Mouse (Mus musculus): ENCODE measurements around the gene Spata2l.
A peak's percentile ranks its signal among the peaks of the same experiment; 100 is the strongest.
"Not testable (repeated sequence)": the region's sequence is repeated elsewhere in the genome, so short reads cannot be mapped to it uniquely, and the experiment has no call there.

Spata2l gene

GRCm38 (mm10) chr8:123242107-123242923, 6.3 kb upstream of the Spata2l start:
- H3K36me3 ChIP-seq (ENCODE audit: insufficient read depth, low read length), result peaks cover 54% of the 10 kb centered on the region
- H3K4me3 ChIP-seq (replicated peaks; ENCODE audit: low read length), result no peak overlapping the region
- H3K4me1 ChIP-seq (replicated peaks; ENCODE audit: low read depth, low read length), result peaks cover 38% of the 10 kb centered on the region
- no peaks in the 10 kb centered on the region for H3K27me3 ChIP-seq (ENCODE audit: insufficient read depth, low read length)
- no peak for TF ChIP-seq POU5F1 (IDR thresholded peaks at IDR 0.05; ENCODE audit: borderline replicate concordance, low read length)
- no peak for TF ChIP-seq NANOG (IDR thresholded peaks at IDR 0.05; ENCODE audit: borderline replicate concordance, low read length)
- H3K9me3 ChIP-seq (ENCODE audit: low read length), result no peaks in the 10 kb centered on the region

GRCm38 (mm10) chr8:123239398-123239797, 3.4 kb upstream of the Spata2l start:
- peaks cover 16% of the 10 kb centered on the region for H3K27me3 ChIP-seq (ENCODE audit: insufficient read depth, low read length)
- TF ChIP-seq CTCF (conservative IDR thresholded peaks at IDR 0.05; ENCODE audit: low read length) (no peak), NANOG (IDR thresholded peaks at IDR 0.05; ENCODE audit: borderline replicate concordance, low read length) (no peak), POU5F1 (IDR thresholded peaks at IDR 0.05; ENCODE audit: borderline replicate concordance, low read length) (no peak)
- no peaks in the 10 kb centered on the region for H3K9me3 ChIP-seq (ENCODE audit: low read length)
- H3K36me3 ChIP-seq (ENCODE audit: insufficient read depth, low read length), result peaks cover 24% of the 10 kb centered on the region
- H3K4me1 ChIP-seq (replicated peaks; ENCODE audit: low read depth, low read length), result peaks cover 39% of the 10 kb centered on the region
- H3K4me3 ChIP-seq (replicated peaks; ENCODE audit: low read length), result no peak overlapping the region

- TF ChIP-seq CTCF (conservative IDR thresholded peaks at IDR 0.05; ENCODE audit: low read length) (no peak), POU5F1 (IDR thresholded peaks at IDR 0.05; ENCODE audit: borderline replicate concordance, low read length) (no peak), NANOG (IDR thresholded peaks at IDR 0.05; ENCODE audit: borderline replicate concordance, low read length) (no peak)
- H3K4me1 ChIP-seq (replicated peaks; ENCODE audit: low read depth, low read length), result peaks cover 59% of the 10 kb centered on the region
- no peaks in the 10 kb centered on the region for H3K9me3 ChIP-seq (ENCODE audit: low read length)
- peak overlapping the region; percentile 78 for H3K4me3 ChIP-seq (replicated peaks; ENCODE audit: low read length)
- peaks cover 19% of the 10 kb centered on the region for H3K36me3 ChIP-seq (ENCODE audit: insufficient read depth, low read length)
- H3K27me3 ChIP-seq (ENCODE audit: insufficient read depth, low read length), result peaks cover 22% of the 10 kb centered on the region
These were observed 1.0 kb downstream of the Spata2l start for GRCm38 (mm10) chr8:123234918-123235519.

- H3K4me3 ChIP-seq (replicated peaks; ENCODE audit: low read length), result 0 out of 2 replicates have a peak overlapping the region, but pooled peaks have one; percentile 23
- H3K36me3 ChIP-seq (ENCODE audit: insufficient read depth, low read length), result peaks cover 30% of the 10 kb centered on the region
- H3K4me1 ChIP-seq (replicated peaks; ENCODE audit: low read depth, low read length), result peaks cover 59% of the 10 kb centered on the region
- TF ChIP-seq POU5F1 (IDR thresholded peaks at IDR 0.05; ENCODE audit: borderline replicate concordance, low read length) (no peak), NANOG (IDR thresholded peaks at IDR 0.05; ENCODE audit: borderline replicate concordance, low read length) (no peak), CTCF (conservative IDR thresholded peaks at IDR 0.05; ENCODE audit: low read length) (no peak)
- H3K27me3 ChIP-seq (ENCODE audit: insufficient read depth, low read length), result peaks cover 22% of the 10 kb centered on the region
- no peaks in the 10 kb centered on the region for H3K9me3 ChIP-seq (ENCODE audit: low read length)
These were observed 2.3 kb downstream of the Spata2l start for GRCm38 (mm10) chr8:123233760-123234159.

GRCm38 (mm10) chr8:123233300-123233699, 2.7 kb downstream of the Spata2l start:
- Histone ChIP-seq H3K4me1 (replicated peaks; ENCODE audit: low read depth, low read length) (peaks cover 59% of the 10 kb centered on the region), H3K9me3 (ENCODE audit: low read length) (no peaks in the 10 kb centered on the region), H3K27me3 (ENCODE audit: insufficient read depth, low read length) (peaks cover 22% of the 10 kb centered on the region), H3K36me3 (ENCODE audit: insufficient read depth, low read length) (peaks cover 35% of the 10 kb centered on the region), H3K4me3 (replicated peaks; ENCODE audit: low read length) (0 out of 2 replicates have a peak overlapping the region, but pooled peaks have one; percentile 23)
- TF ChIP-seq CTCF (conservative IDR thresholded peaks at IDR 0.05; ENCODE audit: low read length) (no peak), POU5F1 (IDR thresholded peaks at IDR 0.05; ENCODE audit: borderline replicate concordance, low read length) (no peak), NANOG (IDR thresholded peaks at IDR 0.05; ENCODE audit: borderline replicate concordance, low read length) (no peak)

- Histone ChIP-seq H3K4me3 (replicated peaks; ENCODE audit: low read length) (no peak overlapping the region), H3K4me1 (replicated peaks; ENCODE audit: low read depth, low read length) (peaks cover 58% of the 10 kb centered on the region), H3K36me3 (ENCODE audit: insufficient read depth, low read length) (peaks cover 42% of the 10 kb centered on the region), H3K9me3 (ENCODE audit: low read length) (no peaks in the 10 kb centered on the region), H3K27me3 (ENCODE audit: insufficient read depth, low read length) (peaks cover 22% of the 10 kb centered on the region)
- TF ChIP-seq NANOG (IDR thresholded peaks at IDR 0.05; ENCODE audit: borderline replicate concordance, low read length), result no peak
- TF ChIP-seq POU5F1 (IDR thresholded peaks at IDR 0.05; ENCODE audit: borderline replicate concordance, low read length), result no peak
- TF ChIP-seq CTCF (conservative IDR thresholded peaks at IDR 0.05; ENCODE audit: low read length), result no peak
These were observed 3.5 kb downstream of the Spata2l start for GRCm38 (mm10) chr8:123232553-123232952.

GRCm38 (mm10) chr8:123231742-123232141, 4.3 kb downstream of the Spata2l start:
- Histone ChIP-seq H3K4me3 (replicated peaks; ENCODE audit: low read length) (no peak overlapping the region), H3K4me1 (replicated peaks; ENCODE audit: low read depth, low read length) (peaks cover 50% of the 10 kb centered on the region), H3K9me3 (ENCODE audit: low read length) (no peaks in the 10 kb centered on the region), H3K27me3 (ENCODE audit: insufficient read depth, low read length) (peaks cover 22% of the 10 kb centered on the region), H3K36me3 (ENCODE audit: insufficient read depth, low read length) (peaks cover 51% of the 10 kb centered on the region)
- TF ChIP-seq CTCF (conservative IDR thresholded peaks at IDR 0.05; ENCODE audit: low read length), result no peak
- TF ChIP-seq NANOG (IDR thresholded peaks at IDR 0.05; ENCODE audit: borderline replicate concordance, low read length), result no peak
- no peak for TF ChIP-seq POU5F1 (IDR thresholded peaks at IDR 0.05; ENCODE audit: borderline replicate concordance, low read length)

GRCm38 (mm10) chr8:123230326-123230725, 5.7 kb downstream of the Spata2l start:
- not testable (repeated sequence) for H3K4me3 ChIP-seq (replicated peaks; ENCODE audit: low read length); H3K9me3 ChIP-seq (ENCODE audit: low read length)
- H3K36me3 ChIP-seq (ENCODE audit: insufficient read depth, low read length), result peaks cover 60% of the 10 kb centered on the region
- peaks cover 44% of the 10 kb centered on the region for H3K4me1 ChIP-seq (replicated peaks; ENCODE audit: low read depth, low read length)
- H3K27me3 ChIP-seq (ENCODE audit: insufficient read depth, low read length), result peaks cover 15% of the 10 kb centered on the region

All from E14TG2a.4 (cell line).